Mouse (Mus musculus) c-Kit-positive CD71-negative TER-119-negative erythroid progenitor cells, embryonic 14.5 days (primary cell): Measurements from ENCODE around the gene Mxra8.

Experiments
- DNase-seq: peaks from one replicate; pipeline ENCODE4 v3.0.0-alpha.2; 2013; ENCODE audit warnings: low read depth

Mxra8 gene

GRCm38 (mm10) chr4:155837404-155838010, 2.0 kb upstream of the Mxra8 start:
- no peak for DNase-seq

DNA sequence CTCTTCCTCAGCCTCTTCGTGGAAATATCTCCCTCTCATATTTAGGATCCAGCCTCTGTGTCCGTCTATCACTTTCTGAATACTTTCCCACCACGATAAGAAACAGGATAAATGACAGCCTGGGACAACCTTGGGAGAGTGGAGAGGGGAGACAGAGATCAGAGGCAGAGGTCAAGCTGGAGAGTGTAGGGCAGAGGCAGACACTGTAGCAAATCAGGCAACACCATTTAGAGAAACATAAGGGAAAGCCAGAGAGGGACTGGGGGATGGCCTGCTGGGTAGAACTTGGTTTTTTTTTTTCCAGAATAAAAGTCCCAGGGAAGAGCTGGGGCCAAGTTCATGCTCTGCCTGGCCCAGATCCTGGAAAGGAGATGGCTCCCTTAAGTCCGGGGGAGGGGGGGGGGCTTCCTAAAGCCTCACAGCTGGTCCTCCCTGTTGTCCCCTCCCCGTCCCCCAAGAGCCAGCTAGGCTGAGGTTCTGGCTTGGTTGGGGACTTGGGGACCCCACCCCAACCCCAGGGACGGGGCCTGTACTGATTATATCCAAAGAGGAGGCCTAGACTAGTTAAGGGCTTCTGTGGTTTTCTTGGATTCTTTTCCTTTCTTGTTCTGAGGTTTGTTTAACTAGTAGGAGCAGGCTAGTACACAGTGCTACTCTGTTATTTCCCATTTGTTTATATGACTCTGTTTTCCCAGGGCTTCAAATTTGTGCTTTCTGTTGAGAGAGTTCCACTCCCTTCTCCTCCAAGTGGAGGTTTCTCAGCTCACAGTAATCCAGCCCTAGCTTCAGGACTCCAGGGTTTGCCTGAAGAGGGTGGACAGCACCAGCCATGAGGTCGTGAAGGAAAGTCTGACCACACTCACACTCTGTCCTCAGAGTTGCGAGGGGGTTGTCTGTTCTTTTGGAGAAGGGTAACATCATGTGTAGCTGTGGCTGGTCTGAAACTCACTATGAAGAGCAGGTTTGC, 1.0 kb upstream of the Mxra8 start:
- DNase-seq: no peak

DNA sequence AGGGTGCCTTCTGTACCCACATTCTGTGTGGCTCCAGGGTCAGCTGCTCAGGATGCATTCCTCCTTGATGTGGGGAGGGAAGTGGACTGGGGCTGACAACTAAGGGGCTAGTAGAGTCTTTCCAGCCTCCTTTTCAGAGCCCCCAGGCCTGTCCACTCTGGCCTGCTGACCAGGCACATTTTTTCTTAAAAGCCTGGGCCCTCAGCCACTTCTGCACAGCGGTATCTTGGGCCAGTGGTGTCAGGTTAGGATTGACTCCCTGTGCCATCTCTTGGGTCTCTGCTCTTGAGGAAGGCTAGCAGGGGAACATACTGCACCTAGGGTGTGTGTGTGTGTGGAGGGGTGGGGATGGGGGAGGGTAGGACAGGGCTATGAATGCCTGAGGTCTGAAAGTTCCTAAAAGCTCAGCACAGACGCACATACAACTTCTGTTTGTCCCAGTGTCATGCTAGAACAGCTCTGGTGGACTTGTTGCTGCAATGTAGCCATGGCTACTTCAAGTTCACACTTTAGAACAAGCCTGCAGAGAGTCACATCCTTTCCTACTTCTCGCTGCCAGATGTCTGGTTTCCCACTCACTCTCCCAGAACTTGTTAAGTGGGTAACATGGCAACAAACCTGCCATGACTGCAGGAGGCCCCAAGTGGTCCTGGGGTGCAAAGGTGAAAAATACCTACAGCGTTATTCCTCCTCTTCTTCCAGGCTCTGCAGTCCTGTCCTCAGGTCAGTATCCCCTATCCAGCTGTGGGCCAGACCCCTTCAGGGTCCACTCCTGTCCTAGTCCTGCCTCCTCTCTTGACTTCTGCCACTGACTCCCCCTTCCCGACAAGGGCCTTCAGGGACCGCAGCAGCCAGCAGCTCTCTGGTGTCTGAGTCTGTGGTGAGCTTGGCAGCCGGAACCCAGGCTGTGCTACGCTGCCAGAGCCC, 859 bp downstream of the Mxra8 start:
- DNase-seq: no peak

DNA sequence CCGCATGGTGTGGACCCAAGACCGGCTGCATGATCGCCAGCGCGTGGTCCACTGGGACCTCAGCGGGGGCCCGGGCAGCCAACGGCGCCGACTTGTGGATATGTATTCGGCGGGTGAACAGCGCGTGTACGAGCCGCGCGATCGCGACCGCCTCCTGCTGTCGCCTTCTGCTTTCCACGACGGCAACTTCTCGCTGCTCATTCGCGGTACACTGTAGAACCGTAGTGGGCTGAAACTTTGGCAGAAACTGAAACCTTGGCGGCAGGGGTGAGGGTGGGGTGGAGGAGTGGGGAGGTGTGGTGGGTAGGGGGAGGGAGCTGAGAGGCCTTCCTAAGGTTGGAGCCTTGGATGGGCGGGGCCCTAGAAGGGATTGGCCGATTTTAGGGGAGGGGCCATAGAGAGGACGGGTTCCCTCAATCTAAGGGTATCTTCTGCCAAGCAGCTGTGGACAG, 1.5 kb downstream of the Mxra8 start:
- peak; percentile 71 for DNase-seq

GRCm38 (mm10) chr4:155841651-155842270, 2.3 kb downstream of the Mxra8 start:
- DNase-seq: no peak

GRCm38 (mm10) chr4:155843231-155843630, 3.8 kb downstream of the Mxra8 start:
- no peak for DNase-seq

- DNase-seq: peak; percentile 66
These were observed 7.5 kb downstream of the Mxra8 start, which contains the start of gene Dvl1 for GRCm38 (mm10) chr4:155846871-155847578. Gene Dvl1 (plus strand): TSS chr4:155847402.

- DNase-seq: no peak
These were observed 8.3 kb downstream of the Mxra8 start for GRCm38 (mm10) chr4:155847591-155848352.

GRCm38 (mm10) chr4:155848434-155849095, 9.1 kb downstream of the Mxra8 start:
- DNase-seq: no peak

DNA sequence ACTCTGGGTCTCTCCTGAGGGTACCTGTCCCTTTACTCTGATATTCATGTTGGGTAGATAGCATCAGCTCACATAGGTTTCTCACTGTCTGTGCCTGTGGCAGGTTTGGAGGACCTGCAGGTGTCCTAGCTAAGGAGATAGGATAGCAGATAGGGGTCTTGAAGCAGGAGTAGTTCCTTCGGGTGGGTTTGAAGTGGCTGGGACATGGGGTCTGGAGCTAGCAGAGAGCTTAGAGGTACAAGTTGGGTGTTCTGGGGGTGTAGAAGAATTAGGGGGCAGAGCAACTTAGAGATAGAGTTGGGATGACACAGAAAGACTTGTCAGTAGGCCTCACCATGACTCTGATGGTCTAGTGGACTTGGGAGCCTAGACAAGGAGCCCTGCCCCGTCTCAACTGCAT, 9.9 kb downstream of the Mxra8 start:
- no peak for DNase-seq

DNA sequence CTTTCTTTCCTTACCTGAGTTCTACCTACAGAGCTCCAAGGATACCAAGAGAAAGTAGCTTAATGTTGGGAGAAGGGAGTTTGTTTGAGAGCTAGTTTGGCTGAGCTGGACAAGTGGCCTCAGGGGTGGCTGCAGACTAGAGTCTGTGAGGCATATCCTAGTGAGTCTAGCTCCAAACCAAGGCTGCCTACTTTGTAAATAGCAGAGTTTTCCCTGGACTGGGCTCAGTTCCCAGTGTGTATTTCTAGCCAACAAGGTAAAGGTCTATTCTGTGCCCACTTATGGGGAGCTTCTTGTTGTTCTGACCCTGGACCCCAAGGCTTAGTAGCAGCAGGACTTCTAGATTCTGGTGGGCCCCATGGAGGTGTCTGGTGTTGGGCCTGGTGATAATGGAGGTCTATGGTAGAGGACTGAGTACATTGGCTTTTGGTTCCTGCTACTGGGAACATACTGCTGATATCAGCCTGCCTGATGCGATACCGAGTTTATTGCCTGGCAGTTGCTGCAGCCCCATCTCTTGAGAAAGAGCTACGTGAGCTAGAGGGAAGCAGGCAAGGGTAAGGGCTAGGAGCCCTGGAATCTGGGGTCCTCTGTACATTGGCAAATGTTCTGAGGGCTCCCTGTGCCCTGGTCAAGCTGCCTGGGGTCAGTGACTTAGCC, 10.4 kb downstream of the Mxra8 start:
- DNase-seq: no peak

GRCm38 (mm10) chr4:155851368-155851767, 11.9 kb downstream of the Mxra8 start:
- DNase-seq: no peak

DNA sequence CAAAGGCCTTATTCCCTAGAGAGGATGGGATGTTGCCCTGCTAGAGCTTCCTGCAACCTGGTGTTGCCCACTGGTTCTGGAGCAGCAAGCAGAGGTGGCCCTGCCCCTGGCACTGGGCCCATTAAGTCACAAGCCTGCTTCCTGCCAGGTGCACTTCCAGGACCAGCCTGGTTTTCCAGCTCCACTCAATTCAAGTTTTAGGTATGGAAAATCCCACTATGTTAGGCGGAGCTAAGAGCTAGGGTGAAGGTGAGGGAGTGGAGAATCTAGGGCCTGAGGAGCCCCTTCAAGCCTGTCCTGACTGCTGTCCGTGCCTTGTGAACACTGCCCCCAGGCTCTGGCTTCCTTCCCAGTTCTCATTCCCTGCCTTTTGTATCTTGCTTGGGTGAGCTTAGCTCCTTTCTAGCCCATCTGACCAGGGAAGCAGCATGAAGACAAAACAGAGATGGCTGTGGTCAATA, 12.5 kb downstream of the Mxra8 start:
- no peak for DNase-seq

DNA sequence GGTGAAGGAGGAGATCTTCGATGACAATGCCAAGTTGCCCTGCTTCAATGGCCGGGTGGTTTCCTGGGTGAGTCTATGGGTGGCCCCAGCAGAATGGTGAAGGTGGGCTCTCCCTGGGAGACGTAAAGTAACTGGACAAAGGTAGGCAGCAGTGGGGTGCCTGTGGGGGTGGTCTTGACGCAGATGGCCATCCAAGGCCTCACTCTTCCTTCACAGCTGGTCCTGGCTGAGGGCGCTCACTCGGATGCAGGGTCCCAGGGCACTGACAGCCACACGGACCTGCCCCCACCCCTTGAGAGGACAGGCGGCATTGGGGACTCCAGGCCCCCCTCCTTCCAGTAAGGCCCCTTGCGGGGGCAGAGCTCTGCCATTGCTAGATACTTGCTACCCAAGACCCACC, 13.9 kb downstream of the Mxra8 start:
- DNase-seq: no peak

GRCm38 (mm10) chr4:155854991-155855390, 15.5 kb downstream of the Mxra8 start:
- no peak for DNase-seq

GRCm38 (mm10) chr4:155856071-155856470, 16.6 kb downstream of the Mxra8 start:
- DNase-seq: no peak

DNA sequence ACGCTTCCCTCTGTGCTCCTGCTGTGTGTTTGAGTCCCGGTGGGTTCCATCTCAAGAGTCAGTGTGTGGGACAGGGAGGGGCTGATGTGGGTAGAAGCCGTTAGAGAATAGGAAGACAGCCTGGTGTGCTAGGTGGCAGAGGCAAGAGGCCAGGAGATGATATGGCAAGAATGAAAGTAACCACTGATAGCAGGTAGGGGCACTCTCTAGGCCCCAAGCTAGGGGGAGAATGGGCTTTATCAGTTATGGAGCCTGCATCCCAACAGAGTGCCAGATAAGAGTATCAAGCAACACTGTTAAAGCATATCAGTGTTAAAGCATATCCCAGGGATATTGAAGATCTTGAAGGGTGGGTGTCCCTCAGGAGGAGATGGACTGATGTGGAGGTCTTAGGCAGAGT, 17.4 kb downstream of the Mxra8 start:
- DNase-seq: no peak

GRCm38 (mm10) chr4:155859318-155859717, 19.8 kb downstream of the Mxra8 start:
- peak; percentile 58 for DNase-seq

DNA sequence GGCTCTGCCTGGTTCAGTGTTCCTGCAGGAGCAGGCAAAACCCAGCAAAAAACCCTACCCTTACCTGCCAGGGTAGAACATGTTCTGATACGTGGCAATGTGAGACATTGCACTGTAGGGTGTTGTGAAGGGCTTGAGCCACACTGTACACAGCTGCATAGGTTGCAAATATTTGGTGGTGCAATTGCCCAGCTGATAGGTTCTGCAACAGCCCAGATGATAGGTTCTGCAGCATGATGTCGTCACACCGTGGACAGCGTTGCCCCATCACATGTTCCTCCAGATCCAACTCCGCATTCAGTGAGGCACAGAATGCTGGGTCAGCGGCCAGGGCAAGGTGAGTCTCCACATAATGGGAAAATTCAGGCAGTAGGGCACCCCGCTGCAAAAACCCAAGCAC, 22.3 kb downstream of the Mxra8 start:
- DNase-seq: no peak
